Mouse (Mus musculus) CH12.LX (cell line): ENCODE measurements at regions not wholly inside any gene's neighbourhood (a gene's known extent, or its start where the extent isn't known, plus 50 kb on each side); places are given as distances from the start of the nearest gene placed in this dataset.

ENCODE experiments used
- CTCF ChIP-seq, 2 experiments: IDR thresholded peaks in 1 of 2; conservative IDR thresholded peaks in 1 of 2; 2 replicates each; pipeline ENCODE4 v1.5.1; 2011 to 2012; ENCODE audit warnings: low read depth in 2 of 2, low read length in 2 of 2, improper control_type of control experiment in 1 of 2, inconsistent platforms in 1 of 2, mild to moderate bottlenecking in 1 of 2, moderate library complexity in 1 of 2
- ETS1 ChIP-seq: conservative IDR thresholded peaks from 2 replicates; pipeline ENCODE4 v1.6.1; 2012; ENCODE audit warnings: low read depth, mild to moderate bottlenecking, inconsistent platforms, low read length, improper control_type of control experiment, moderate library complexity
- GABPA ChIP-seq: IDR thresholded peaks from 2 replicates; pipeline ENCODE4 v1.6.1; 2012; ENCODE audit warnings: low read depth, low read length, improper control_type of control experiment, inconsistent platforms; ENCODE audit not compliant: insufficient replicate concordance
- NELFE ChIP-seq: IDR thresholded peaks from 2 replicates; pipeline ENCODE4 v1.6.1; 2011; ENCODE audit warnings: low read depth, low read length, improper control_type of control experiment
- POLR2A ChIP-seq: IDR thresholded peaks from 2 replicates; pipeline ENCODE4 v1.6.1; 2011; ENCODE audit warnings: low read depth, mild to moderate bottlenecking, improper control_type of control experiment, low read length

DNA sequence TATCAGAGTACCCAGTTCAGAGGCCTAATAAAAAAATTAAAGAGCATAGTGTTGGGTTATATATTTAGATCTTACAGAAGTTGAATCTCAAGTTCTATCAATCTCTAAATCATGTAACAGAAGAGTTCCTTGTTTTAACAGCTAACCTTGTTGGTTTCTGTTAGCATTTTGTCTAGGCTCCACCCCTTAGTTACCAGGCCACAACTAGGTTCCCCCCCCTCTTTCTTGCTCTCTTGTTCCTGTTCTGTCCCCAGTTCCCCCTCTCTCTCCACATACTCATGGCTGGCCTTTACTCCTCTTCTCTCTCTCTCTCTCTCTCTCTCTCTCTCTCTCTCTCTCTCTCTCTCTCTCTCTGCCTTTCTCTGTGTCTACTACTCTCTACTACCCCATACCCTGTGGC, 53.3 kb upstream of the Ugp2 start:
- no peak for TF ChIP-seq NELFE
- TF ChIP-seq ETS1, result no peak
- no peak for TF ChIP-seq POLR2A
- TF ChIP-seq GABPA, result no peak
- no peak for TF ChIP-seq CTCF (conservative IDR thresholded peaks at IDR 0.05 in 1 of 2, IDR thresholded peaks at IDR 0.05 in 1 of 2; ENCODE audit: low read depth in 2 of 2, low read length in 2 of 2)
